Mouse (Mus musculus) thymus, adult 2 months (tissue): ENCODE data around the gene Olfr1393.

ENCODE experiments used
- CTCF ChIP-seq: fragments of 200-500 bp; IDR thresholded peaks from 2 replicates; pipeline ENCODE4 v1.5.1; 2012; ENCODE audit warnings: mild to moderate bottlenecking, control low read depth, low read length, moderate library complexity, borderline replicate concordance; ENCODE audit not compliant: control insufficient read depth, poor library complexity, insufficient read depth; ENCODE audit errors: extremely low read depth
- POLR2A ChIP-seq: fragments of 200-500 bp; IDR thresholded peaks from 2 replicates; pipeline ENCODE4 v1.6.1; 2012; ENCODE audit warnings: mild to moderate bottlenecking, low read length, control low read depth, moderate library complexity; ENCODE audit not compliant: control insufficient read depth, poor library complexity, insufficient read depth; ENCODE audit errors: extremely low read depth

GRCm38 (mm10) chr11:49262286-49262685 lies 15.8 kb upstream of the Olfr1393 start:
- TF ChIP-seq CTCF (no peak), POLR2A (no peak)
